Mouse (Mus musculus): ENCODE measurements around the gene Cryzl1.

Gene Cryzl1

GRCm38 (mm10) chr16:91751644-91752385 lies 23.0 kb upstream of the Cryzl1 start:
- no peak for TF ChIP-seq GATA4 (IDR thresholded peaks at IDR 0.05; ENCODE audit: insufficient replicate concordance, low read length)

DNA sequence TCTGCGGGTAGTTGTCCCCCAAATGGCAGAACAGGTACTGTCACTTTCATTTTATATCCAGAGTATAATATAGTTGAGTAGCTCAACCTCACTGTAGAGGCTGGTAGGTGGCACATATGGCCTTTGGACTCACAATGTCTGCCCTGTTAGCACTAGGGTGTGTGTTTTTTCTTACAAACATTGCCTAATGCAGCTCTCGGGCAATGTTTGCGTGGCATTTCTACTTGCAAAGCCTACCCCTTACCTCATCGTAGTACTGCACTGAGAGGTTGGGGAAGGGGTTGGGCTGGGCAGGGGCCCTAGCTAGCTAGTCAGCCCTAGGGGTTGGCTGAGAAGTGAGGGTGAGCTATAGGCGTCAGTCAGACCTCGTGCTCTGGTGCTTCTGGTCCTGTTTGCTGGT lies 18.8 kb upstream of the Cryzl1 start:
- no peak for TF ChIP-seq GATA4 (IDR thresholded peaks at IDR 0.05; ENCODE audit: insufficient replicate concordance, low read length)

DNA sequence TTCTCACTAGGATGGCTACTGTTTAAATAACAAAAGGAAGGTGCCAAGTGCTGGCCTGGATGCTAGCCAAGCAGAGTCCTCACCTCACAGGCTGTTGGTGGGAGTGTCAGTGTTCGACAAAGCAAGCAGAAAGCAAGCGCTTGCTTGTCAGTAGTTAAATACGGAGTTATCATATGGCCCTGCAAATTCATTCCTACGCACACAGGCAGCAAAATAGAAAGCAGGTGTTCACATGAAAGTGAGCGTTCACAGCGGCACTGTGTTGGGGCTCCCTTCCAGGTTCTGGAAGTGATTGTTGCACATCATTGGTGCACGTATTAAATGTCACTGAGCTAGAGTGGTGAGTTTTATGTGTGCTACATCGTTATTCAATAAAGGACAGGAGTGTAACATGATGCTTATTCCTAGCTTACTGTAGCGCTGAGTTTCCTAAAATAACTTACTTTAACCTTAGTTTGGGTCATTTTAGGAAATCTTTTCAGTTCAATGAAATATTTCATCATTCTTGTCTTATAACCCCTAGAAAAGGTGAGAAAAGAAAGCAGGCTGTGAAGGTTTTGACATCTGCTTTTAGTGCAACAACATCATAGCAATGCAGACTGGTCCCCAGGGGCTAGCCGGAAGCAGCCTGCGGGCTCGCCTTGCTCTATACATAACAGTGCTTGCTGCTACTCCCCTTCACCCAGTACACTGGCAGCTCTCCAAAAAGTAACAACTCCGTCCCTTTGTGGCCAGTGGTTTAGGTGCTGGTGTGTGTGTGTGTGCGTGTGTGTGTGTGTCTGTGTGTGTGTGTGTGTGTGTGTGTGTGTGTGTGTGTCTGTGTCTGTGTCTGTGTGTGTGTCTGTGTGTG lies 17.6 kb upstream of the Cryzl1 start:
- no peak for TF ChIP-seq GATA4 (IDR thresholded peaks at IDR 0.05; ENCODE audit: insufficient replicate concordance, low read length)

DNA sequence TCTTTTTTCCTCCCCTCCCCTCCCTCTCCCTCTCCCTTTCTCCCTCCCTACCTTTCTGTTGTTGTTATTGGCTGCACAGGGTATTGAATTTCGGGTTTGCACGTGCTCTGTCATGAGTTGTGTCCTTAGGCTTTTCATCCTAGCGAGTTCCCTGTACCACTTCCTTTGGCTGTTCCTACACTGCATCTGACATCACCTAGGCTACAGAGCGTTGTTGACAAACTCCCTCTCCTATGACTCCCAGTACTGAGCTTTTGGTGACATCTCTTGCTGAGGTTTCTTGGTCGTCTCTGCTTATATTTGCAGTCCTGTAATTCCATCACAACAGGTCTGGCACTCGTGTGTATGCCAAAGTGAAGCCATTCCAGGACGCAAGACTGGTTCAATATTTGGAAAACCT lies 14.3 kb upstream of the Cryzl1 start:
- TF ChIP-seq GATA4 (IDR thresholded peaks at IDR 0.05; ENCODE audit: insufficient replicate concordance, low read length), result no peak

GRCm38 (mm10) chr16:91740918-91741255 lies 12.1 kb upstream of the Cryzl1 start:
- no peak for TF ChIP-seq GATA4 (IDR thresholded peaks at IDR 0.05; ENCODE audit: insufficient replicate concordance, low read length)

GRCm38 (mm10) chr16:91740184-91740917 lies 11.6 kb upstream of the Cryzl1 start:
- no peak for TF ChIP-seq GATA4 (IDR thresholded peaks at IDR 0.05; ENCODE audit: insufficient replicate concordance, low read length)

- no peak for TF ChIP-seq GATA4 (IDR thresholded peaks at IDR 0.05; ENCODE audit: insufficient replicate concordance, low read length)
Measured at GRCm38 (mm10) chr16:91738505-91738904, 9.7 kb upstream of the Cryzl1 start.

DNA sequence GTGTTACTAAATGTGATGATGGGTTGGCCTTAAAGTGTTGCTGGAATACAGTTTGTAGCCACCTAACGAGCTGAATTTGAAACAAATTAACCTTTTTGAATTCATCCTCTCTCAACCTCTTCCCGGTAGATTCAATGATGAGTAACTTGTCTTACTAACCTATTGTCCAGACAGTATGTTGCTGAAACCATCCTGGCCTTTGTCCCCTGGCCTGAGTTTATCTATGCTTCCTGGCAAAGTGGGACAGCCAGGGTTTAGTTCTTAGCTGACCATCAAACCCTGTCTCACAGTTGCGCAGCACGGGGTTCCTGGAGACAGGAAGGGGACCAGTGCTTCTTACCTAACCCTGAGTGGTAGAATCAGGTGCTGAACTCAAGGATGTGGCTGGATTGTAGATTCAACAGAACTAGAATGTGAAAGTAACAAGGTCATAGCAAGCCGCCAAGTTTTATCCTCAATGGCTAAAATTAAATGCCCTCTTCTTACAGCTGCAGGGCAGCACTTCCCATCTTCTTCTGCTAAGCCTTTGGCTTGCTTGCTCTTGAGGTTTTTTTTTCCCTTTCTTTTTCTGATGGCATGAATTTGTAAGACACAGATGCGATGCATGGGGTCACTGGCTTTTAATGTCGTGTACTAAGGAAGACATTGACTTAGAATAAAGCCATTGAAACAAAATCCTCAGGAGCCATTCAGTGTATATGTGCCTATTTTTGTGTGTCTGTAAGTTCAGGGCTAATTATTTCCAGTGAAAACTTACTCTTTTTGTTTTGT lies 7.5 kb upstream of the Cryzl1 start:
- peak; percentile 29; the same call in 1 of the 2 replicates for TF ChIP-seq GATA4 (IDR thresholded peaks at IDR 0.05; ENCODE audit: insufficient replicate concordance, low read length)

DNA sequence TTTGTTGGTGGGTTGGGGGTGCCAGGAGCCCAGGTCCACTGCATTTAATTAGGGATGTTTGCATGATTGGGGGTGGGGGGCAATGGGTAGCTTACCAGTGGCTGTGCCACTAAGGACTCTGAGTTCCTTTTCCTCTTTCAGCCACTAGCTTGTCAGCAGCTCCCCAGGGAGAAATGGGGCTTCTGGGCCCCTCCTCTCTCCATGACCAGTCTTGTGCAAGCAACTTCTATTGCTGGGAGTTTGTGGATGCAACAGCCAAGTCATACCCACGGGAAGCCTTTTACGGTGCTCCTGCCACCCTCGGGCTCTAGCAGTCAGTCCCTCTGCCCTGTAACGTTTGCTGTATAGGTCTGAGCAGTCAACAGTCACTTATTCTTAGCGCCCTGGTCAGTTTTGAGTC lies 6.0 kb upstream of the Cryzl1 start:
- TF ChIP-seq GATA4 (IDR thresholded peaks at IDR 0.05; ENCODE audit: insufficient replicate concordance, low read length), result no peak

GRCm38 (mm10) chr16:91732816-91733215 lies 4.0 kb upstream of the Cryzl1 start:
- TF ChIP-seq GATA4 (IDR thresholded peaks at IDR 0.05; ENCODE audit: insufficient replicate concordance, low read length), result no peak

GRCm38 (mm10) chr16:91730446-91730845 lies 1.7 kb upstream of the Cryzl1 start:
- TF ChIP-seq GATA4 (IDR thresholded peaks at IDR 0.05; ENCODE audit: insufficient replicate concordance, low read length), result no peak

GRCm38 (mm10) chr16:91729821-91730441 lies 1.2 kb upstream of the Cryzl1 start:
- TF ChIP-seq GATA4 (IDR thresholded peaks at IDR 0.05; ENCODE audit: insufficient replicate concordance, low read length), result no peak

- TF ChIP-seq GATA4 (IDR thresholded peaks at IDR 0.05; ENCODE audit: insufficient replicate concordance, low read length), result peak; percentile 99
Measured at GRCm38 (mm10) chr16:91729066-91729482, 299 bp upstream of the Cryzl1 start, which contains the start of gene Itsn1. Itsn1 (plus strand) TSS chr16:91729281.

GRCm38 (mm10) chr16:91727433-91727832 lies 1.3 kb downstream of the Cryzl1 start:
- TF ChIP-seq GATA4 (IDR thresholded peaks at IDR 0.05; ENCODE audit: insufficient replicate concordance, low read length), result no peak

Data from liver, adult (tissue).